Mouse (Mus musculus) cortical plate, adult 2 months (tissue): ENCODE results near the gene Sgip1.

Experiments
- CTCF ChIP-seq: fragments of 200-500 bp; IDR thresholded peaks from 2 replicates; pipeline ENCODE4 v1.5.1; 2011; ENCODE audit warnings: mild to moderate bottlenecking, control low read depth, low read length; ENCODE audit not compliant: insufficient read depth; ENCODE audit errors: extremely low read depth
- POLR2A ChIP-seq: fragments of 200-500 bp; IDR thresholded peaks from 2 replicates; pipeline ENCODE4 v1.6.1; 2011; ENCODE audit warnings: mild to moderate bottlenecking, low read length, control low read depth; ENCODE audit not compliant: insufficient read depth; ENCODE audit errors: extremely low read depth

- TF ChIP-seq POLR2A: no peak
- no peak for TF ChIP-seq CTCF
These were observed 100.0 kb downstream of the Sgip1 start for GRCm38 (mm10) chr4:102840956-102841729.
